Mouse (Mus musculus) left cerebral cortex, adult 2 months (tissue): ENCODE results near the gene Spg11. TPM values are rescaled to one million over a fixed set of nuclear protein-coding genes. Genes with fewer than 3 reads are reported as not detected.
"Not testable (repeated sequence)": the region's sequence is repeated elsewhere in the genome, so short reads cannot be mapped to it uniquely, and the experiment has no call there.

Experiments used
- DNase-seq, 2 experiments: peaks; one replicate each; pipeline ENCODE4 v3.0.0; 2021 to 2022; ENCODE audit warnings: low spot score in 2 of 2, mixed read lengths in 1 of 2; ENCODE audit errors: extremely low spot score in 1 of 2
- H3K27ac ChIP-seq: fragments of 200-600 bp; 2 replicates; pipeline ENCODE4 v1.8.1; 2022
- H3K4me3 ChIP-seq: fragments of 200-600 bp; 2 replicates; pipeline ENCODE4 v1.8.1; 2022
- CTCF ChIP-seq: fragments of 200-600 bp; IDR thresholded peaks from 2 replicates; pipeline ENCODE4 v1.8.1; 2022; ENCODE audit warnings: antibody characterized with exemption, mild to moderate bottlenecking, moderate library complexity
- intact Hi-C: fragments of 180-260 bp; cut with DNase I; formaldehyde crosslinking; loops from one replicate; pipeline ENCODE4 v1.15.1; 2025
- microRNA-seq, 2 experiments: library from miRNA; unstranded; fragments of <30 nt; microRNA quantifications; one replicate each; pipeline ENCODE4 v1.2.0; 2021
- total RNA-seq, 2 experiments: library from RNA; stranded (reverse); gene quantifications; 2 replicates each; pipeline ENCODE4 v1.2.3; 2021

Gene Spg11
- total RNA-seq, 2 experiments from 2014 or later: 15.5 to 16.2 TPM

DNA sequence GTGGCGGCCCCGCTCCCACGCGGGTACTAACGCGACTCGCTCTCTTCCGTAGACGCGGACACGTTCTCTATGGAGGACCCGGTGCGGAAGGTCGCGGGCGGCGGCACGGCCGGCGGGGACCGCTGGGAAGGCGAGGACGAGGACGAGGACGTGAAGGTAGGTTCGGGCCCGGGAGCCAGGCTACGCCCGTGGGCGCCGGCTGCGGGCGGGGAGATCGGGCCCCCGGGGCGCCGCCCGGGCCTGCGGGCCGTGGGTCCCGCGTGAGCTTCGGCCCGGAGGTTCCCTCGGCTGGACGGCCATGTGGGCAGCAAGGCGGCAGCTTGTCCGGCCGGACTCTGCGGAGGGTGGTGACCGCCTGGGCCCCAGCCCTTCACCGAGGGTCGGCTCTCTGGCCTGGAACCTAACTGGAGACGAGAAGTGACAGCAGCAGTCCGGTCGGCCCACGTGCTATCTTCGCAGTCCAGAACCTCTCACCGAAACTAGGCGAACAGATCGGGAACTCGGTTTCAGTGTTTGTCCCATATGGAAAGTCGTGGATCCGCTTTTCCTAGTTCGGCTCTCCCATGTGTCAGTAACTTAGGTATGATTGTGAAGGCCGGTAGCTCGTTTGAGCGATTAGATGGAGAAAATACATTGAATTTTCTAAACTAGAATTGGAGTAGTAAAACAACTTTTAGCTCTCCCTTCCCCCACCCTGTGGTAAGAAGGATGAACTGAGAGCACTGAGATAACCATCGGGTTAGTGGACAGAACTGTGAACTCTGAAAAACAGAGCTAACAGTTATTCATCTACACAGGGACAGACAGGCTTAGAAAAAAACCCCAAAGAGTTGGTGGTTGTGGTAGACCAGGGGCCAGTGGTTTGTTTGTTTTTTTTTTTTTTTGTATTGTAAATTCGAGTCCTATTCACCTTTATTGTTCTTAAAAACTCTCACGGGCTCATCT is 89.2 kb downstream of the Spg11 start:
- DNase-seq: no peak
- Histone ChIP-seq H3K4me3 (peak overlapping the region; percentile 58), H3K27ac (peak overlapping the region; percentile 89)
- intact Hi-C loops: no loop called here
- TF ChIP-seq CTCF: no peak; the same call in 1 of the 2 replicates

- DNase-seq: peak; percentile 86 to 88
- peak within 1 kb of the TSS; percentile 94 for H3K27ac ChIP-seq
- intact Hi-C loops: no loop called here
- no peak for TF ChIP-seq CTCF
- peak within 1 kb of the TSS; percentile 58 for H3K4me3 ChIP-seq
Measured at GRCm38 (mm10) chr2:122027862-122028755, 90.1 kb downstream of the Spg11 start, which contains the start of gene Eif3j1. TSS of gene Eif3j1 (plus strand) at chr2:122028546.

- H3K4me3 ChIP-seq, intact Hi-C loops, H3K27ac ChIP-seq, DNase-seq: not testable (repeated sequence)
Measured at GRCm38 (mm10) chr2:122027091-122027490, 91.1 kb downstream of the Spg11 start.

- no peak for DNase-seq
- TF ChIP-seq CTCF: peak; percentile 45
- intact Hi-C loops: no loop called here
Measured at GRCm38 (mm10) chr2:122022284-122022683, 95.9 kb downstream of the Spg11 start.

DNA sequence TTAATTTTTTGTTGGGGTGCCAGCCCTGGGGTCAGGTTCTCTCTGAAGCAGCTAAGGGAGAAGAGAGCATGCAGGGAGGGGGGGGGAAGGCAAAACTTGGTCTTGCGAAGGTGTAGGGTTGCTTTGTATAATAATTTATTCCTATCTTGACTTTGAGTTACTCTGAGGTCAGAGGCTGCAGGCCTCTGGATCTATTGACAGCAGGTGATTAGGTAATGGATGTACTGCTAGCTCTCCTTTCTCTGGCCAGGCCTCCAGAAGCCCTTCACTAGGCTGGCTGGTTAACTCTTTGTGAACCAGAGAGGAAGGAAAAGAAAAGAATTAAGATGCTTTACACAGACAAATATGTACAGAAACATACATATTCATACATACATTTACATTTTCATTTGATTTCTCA is 99.5 kb downstream of the Spg11 start:
- no peak for TF ChIP-seq CTCF
- Histone ChIP-seq H3K4me3 (no peak overlapping the region), H3K27ac (no peak overlapping the region)
- intact Hi-C loops: no loop called here
- no peak for DNase-seq

More at GRCm38 (mm10) chr2:122022284-122022683, 95.9 kb downstream of the Spg11 start:
- Histone ChIP-seq H3K27ac (no peak overlapping the region), H3K4me3 (no peak overlapping the region)

DNA sequence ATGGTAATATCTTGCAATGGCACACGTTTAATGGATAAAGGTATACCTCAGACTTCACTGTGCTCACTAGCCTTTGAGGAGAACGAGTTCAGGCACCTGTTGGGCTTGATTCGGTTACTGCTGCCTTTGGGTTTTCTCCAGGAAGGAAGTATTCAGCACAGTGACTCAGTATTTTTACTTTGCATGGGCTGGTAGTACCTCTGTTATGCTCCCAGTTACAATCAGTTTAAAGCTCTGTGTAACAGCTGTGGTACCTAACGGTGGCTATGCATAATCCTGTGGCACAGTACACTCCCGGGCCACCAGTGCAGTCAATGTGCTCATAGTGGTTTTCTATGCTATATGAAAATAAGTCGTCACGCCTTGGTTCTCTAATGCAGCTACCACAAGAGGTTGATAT is 106.7 kb downstream of the Spg11 start:
- Histone ChIP-seq H3K27ac (no peak overlapping the region), H3K4me3 (no peak overlapping the region)
- TF ChIP-seq CTCF: no peak
- intact Hi-C loops: no loop called here
- DNase-seq: no peak

DNA sequence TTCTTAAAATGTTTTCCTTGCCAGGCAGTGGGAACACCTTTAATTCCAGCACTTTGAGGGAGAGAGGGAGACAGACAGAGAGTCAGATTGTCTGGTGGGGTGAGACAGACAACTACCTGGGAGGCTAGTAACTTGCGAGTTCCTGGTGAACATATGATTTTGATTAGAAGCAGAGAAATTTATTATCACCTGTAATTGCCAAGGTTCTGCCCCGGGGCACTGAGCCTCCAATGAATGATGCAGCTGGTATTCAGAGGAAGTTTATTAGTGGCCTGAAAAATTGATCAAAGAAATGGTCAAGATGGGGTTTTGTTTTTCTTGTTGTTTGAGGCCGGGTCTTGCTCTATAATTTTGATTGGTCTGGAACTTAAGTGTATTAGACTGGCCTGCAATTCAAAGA is 109.4 kb downstream of the Spg11 start:
- intact Hi-C loops: no loop called here
- Histone ChIP-seq H3K4me3 (no peak overlapping the region), H3K27ac (no peak overlapping the region)

More for the DNA sequence above, 109.4 kb downstream of the Spg11 start:
- no peak for TF ChIP-seq CTCF
- no peak for DNase-seq

Small RNAs within 50 kb of the gene (microRNA-seq; reads per million reads assigned to microRNA genes)
- gene Gm47314: 0 to 0.49 reads per million in 2 experiments

Other genes starting within 250 kb of the Spg11 start
- gene Ctdspl2, start 162.4 kb downstream of the Spg11 start, total RNA-seq: 10 to 100 TPM; 33.2 to 34.2 TPM
- gene Mageb3, start 162.3 kb downstream of the Spg11 start, total RNA-seq: under 1 TPM; 0.29 to 0.33 TPM
- gene Eif3j1, start 89.8 kb downstream of the Spg11 start, total RNA-seq: 10 to 100 TPM; 18.3 to 18.5 TPM
- gene B2m, start 29.3 kb upstream of the Spg11 start, total RNA-seq: 100 to 1,000 TPM; 108 to 118 TPM
- gene Trim69, start 42.3 kb upstream of the Spg11 start, total RNA-seq: not detected
- not detected for gene Patl2, start 67.8 kb upstream of the Spg11 start, total RNA-seq
- gene Terb2, start 67.9 kb upstream of the Spg11 start, total RNA-seq: not detected
- gene Sord, start 116.4 kb upstream of the Spg11 start, total RNA-seq: 10 to 100 TPM; 15.2 to 18.5 TPM
- not detected for gene Duox2, start 180.1 kb upstream of the Spg11 start, total RNA-seq
- gene Duoxa2, start 180.5 kb upstream of the Spg11 start, total RNA-seq: not detected
- gene Duoxa1, start 195.3 kb upstream of the Spg11 start, total RNA-seq: not detected
- not detected for gene Duox1, start 197.3 kb upstream of the Spg11 start, total RNA-seq